Mouse (Mus musculus) brain, embryonic 14.5 days (tissue): ENCODE results near the gene Slit3.

Experiments used
- CTCF ChIP-seq: fragments of 200-500 bp; IDR thresholded peaks from 2 replicates; pipeline ENCODE4 v1.5.1; 2012; ENCODE audit warnings: inconsistent platforms, mild to moderate bottlenecking, moderate library complexity, borderline replicate concordance; ENCODE audit not compliant: insufficient read depth, insufficient read length; ENCODE audit errors: extremely low read depth
- POLR2A ChIP-seq: fragments of 200-500 bp; IDR thresholded peaks from 2 replicates; pipeline ENCODE4 v1.6.1; 2012; ENCODE audit warnings: mild to moderate bottlenecking, inconsistent platforms, borderline replicate concordance; ENCODE audit not compliant: poor library complexity, insufficient read depth, insufficient read length, severe bottlenecking; ENCODE audit errors: extremely low read depth

DNA sequence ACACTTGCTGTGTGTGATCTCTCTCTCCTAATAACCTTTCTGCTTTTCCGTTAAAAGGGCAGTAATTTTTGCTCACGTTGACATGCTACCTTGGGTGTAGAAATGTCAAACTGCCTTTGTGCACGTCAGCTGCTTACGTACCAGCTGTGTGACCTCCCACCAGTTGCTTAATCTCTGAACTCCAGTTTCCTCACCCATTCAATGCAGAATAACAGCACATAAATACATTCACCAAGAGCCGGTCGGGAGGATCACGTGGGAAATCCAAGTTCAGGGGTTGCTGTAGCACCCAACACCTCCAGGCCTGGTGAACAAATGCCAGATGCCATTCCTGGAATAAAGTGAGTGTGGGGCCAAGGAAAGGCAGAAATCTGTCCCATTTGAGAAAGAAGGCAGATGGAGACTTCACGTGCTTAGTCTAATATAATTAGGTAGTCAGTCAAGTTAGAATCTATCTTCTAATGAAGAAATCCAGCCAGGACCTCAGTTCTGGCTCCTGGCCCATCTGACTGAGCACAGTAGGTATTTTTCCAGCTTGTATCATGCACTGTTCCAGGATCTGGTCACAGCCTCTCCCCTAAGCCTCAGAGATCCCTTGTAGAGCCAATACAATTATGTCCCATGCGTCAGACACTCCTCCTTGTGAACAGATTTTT lies 268.9 kb downstream of the Slit3 start:
- TF ChIP-seq CTCF (no peak), POLR2A (no peak)
